Mouse (Mus musculus) left cerebral cortex, adult 8-10 months (tissue): ENCODE results near the gene Podn. TPM values are rescaled to one million over a fixed set of nuclear protein-coding genes. Genes with fewer than 3 reads are reported as not detected.
A peak's percentile ranks its signal among the peaks of the same experiment; 100 is the strongest.

ENCODE experiments used
- DNase-seq, 2 experiments: peaks; one replicate each; pipeline ENCODE4 v3.0.0; 2022; ENCODE audit warnings: low spot score in 2 of 2
- total RNA-seq, 4 experiments: library from RNA; stranded (reverse); gene quantifications; 2 replicates each; pipeline ENCODE4 v1.2.4; 2022

Gene Podn
- total RNA-seq, 4 experiments from 2014 or later: 6.8 to 8.9 (median 7.4) TPM

DNA sequence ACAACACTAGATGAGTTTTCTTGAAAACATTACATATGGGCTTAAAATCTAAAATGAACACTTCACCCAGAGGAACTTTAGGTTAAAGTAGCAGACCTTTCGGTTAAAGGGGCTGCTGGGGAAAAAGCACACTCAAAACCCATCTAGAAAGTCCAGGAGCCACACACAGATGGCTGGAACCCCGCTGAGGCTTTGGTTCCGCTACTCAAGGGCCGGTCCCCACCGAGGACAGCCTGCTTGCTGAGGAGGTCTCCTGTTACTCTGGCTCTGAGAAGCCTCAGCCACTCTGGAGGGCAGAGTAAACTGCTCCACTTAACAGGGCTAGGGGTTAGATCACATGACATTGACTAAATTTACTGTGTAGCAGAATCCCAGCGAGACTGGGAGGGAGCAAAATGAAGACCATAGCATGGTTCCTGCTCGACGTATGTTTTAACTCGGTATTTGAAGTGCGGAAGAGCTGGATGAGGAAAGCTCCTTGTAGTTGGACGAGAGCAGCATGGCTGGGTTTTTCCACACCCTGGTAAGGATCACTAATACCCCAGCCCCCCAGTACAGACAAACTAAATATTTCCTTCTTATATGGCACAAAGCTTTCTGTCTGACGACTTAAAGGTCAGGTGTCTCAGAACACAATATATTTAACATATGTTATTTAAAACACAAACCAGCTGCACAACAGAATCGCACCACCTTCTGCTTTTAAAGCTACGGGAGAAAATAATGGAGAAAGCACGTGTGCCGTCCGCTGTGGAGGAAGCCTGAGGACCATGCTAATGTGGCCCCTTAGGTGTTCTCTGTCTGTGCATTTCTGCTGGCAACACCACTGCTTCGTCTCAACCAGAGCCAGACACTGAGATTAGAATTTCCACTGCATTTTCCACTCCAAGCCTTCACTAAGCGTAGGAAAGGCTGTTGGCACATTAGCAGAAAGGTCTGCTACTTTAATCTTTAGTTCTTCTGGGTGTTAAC is 50.8 kb downstream of the Podn start:
- DNase-seq: no peak

DNA sequence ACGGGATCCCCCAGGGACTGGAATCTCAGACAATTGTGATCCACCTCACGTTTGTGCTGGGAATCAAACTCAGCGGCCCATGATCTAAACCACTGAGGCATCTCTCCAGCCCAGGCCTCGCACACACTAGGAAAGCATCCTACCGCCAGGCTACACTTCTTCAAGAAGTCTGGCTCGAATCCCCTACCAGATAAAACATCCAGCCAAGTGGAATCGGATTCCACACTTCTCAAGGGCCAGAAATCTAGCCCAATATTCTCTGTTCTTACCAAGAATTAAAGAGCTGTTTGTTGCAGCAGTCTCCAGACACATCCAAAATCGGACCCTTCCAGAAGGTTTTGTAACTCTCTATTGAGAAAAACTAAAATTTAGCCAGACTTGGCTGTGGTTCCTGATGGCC is 59.2 kb downstream of the Podn start:
- no peak for DNase-seq

DNA sequence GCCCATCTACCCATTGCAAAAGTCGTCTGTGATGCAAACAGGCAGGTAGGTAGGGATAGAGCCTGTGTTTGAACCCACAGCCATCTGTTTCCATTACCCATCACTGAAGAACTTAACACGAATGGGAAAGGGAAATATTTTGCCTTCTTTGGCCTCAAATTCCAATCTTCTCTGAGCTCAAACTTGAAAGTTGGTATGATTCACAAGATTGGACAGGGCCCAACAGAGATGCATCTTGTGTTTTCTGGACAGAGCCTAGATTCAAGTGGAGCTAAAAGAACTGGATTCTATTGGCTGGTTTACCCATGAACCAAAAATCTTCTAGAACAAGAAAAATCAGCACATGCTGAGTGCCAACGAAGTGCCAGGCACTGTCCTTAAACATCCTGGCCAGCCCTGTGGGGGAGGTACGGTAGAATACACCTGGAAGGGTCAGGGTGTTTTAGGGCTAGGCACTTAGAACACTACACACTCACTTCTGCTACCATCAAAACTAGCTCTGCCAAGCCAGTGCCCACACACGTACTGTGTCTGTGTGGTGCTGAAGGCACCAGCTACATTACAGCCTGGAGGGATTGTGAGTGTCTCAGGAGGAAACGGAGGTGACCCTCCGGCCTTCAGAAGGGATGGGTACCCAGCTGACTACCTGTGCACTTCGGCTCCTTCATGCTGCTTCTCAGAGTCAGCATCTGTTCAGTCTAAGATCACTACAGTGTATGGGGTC is 63.0 kb downstream of the Podn start:
- no peak for DNase-seq

DNA sequence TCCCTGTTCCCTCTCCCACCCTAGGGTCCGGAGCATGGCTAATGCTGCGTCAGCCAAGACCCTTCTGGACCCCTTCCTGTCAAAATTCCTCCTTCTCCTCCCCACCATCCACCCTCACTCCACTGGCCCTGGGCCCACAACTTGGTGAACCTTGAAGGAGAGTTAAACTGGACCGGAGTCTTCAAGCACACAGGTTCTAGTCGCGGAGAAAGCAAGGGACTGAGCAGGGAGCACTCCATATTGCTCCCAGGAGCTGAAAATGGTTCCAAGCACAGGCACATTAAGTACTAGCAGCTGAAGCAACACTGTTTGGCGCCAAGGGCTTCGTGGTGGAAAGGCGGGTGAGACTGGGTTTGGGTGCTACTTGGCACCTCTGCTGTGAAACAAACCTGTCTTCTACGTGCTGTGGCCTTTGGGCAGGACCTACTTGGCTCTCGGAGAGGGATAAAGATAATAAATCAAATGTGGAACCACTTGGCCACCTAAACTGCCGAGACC is 63.8 kb downstream of the Podn start:
- DNase-seq: no peak

DNA sequence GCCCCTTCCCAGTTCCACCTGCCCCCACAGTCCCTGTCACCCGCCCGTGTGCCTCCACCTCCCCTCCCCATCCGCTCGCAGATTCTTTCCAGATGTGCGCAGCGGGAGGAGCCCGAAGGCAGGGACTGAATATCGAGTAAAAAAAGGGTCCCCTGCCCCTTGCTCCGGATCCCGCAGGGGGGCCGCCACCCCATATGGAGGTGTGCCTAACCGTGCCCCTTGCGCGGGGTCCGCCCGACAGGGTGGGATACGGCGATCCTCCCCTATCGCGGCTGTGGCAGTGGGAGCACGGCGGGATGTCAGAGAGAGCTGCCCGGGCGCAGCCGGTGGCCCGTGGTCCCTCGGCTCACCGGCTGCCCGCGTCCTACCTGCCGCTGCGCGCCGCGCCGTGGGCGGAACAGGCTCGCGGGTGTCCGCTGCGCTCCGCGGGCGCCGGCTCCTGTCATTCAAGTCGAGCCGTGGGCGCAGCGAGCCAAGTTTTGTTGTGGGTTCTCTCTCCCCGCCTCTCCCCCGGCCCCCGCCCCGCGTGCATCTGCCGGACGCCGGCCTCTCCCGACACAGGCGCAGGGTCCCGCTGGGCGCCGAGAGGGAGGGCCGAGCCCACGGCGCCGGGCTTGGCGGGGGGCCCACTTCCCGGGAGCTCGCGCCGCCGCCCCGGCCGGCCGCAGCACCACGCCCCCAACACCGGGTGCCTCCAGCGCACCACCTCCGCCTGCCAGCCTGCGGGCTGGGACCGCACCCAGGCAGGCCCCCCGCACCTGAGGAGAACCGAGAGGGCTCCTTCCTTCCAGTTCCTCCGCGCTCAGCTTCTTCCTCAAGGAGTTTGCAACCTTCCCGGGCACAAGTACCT is 64.5 kb downstream of the Podn start:
- peak; percentile 47 to 54 for DNase-seq

DNA sequence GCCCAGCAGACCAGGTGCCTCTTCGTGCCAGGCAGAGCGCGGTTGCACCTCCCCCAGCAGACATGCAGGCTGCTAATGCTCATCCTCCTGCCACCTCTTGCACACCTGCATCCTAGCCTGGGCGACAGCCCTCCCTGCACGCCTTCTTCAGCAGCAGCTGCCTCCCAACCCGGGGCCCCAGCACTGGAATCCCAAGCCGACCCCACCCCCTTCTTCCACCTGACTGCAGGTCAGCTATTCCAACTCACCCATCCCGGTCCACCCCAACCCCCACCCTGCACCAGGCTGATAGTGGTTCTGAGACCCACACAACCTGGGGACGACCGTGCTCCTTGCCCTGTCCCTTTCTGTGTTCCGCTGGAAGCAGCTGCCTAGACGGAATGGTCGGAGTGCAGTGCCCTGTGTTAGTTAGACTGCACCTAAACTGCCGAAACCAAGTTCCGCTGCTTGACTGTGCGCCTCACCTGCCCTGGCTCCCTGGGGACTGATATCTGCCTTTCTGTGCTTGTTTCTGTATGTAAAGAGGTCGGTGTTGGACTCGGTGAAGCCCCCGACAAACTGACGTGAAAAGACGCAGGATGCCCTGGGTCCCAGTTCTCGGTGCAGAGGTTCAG is 65.2 kb downstream of the Podn start:
- no peak for DNase-seq

DNA sequence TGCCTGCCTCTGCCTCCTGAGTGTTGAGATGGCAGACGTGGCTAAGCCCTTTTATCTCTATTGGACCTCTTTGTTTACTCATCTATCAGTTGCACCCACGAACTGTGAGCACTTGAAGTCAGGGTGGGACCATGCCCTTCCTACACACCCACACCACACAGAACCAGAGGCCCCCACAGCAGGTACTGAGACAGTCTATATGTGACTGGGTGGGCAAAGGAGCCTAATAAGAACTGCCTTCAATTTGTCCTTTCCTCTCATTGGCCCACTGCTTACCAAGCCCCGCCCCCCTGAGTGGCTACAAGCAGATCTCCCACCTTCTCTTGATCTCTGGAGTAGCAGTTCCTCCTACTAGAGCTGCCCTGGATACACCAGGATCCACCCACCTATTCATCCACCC is 70.1 kb downstream of the Podn start:
- no peak for DNase-seq

DNA sequence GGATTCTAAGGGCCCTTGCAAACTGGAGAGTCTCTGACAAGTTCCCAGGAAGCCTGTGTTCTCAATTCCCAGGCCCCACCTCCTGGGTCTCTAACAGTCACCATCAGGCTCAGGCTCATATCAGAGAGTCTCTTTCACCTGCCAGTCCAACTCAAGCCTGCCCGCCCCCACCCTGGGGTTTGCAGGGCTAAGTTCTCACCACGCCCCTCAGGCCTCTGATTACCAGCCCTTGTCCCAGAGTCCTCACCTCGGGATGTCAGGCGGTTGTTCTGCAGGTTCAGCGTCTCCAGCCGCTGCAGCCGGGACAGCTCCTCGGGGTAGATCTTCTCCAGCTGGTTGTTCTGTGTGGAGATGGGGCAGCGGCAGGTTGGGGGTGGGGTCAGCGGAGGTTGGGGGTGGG is 71.0 kb downstream of the Podn start:
- DNase-seq: no peak

DNA sequence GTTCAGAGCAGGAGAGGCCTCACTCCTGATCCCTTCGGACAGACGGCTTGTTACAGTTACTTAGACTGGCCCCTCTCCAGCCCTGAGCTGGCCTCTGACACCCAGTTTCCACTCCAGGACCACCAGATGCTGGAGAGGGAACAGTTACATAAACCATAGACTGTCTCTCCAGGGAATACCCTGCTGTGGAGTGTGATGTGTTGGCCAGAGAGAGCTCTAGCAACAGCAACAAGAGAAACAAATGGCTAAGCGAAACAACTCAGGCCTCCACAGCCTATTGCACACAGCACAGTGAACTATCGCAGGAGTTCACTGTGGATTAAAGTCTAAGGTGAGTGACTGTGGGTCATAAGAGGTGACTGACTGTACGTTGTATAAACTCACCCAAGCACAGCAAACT is 71.6 kb downstream of the Podn start:
- DNase-seq: no peak

DNA sequence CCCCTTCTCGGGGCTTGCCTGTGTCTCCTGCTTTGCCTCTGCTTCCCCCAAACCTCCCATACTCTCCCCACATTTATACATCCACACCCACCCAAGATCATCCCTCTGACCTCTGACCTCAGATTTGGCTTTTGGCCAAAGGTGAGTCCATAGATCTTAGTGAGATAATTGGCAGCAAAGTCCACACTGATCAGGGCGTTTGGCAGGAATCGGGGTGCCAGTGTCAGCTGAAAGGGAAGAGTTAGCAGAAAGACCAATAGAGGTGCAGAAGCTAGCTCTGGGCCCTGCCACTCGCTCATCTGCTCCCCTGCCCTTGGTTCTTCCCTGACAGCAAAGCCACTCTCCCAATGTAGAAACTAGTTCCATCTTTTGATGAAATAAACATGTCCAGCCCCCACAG is 73.1 kb downstream of the Podn start:
- DNase-seq: no peak

DNA sequence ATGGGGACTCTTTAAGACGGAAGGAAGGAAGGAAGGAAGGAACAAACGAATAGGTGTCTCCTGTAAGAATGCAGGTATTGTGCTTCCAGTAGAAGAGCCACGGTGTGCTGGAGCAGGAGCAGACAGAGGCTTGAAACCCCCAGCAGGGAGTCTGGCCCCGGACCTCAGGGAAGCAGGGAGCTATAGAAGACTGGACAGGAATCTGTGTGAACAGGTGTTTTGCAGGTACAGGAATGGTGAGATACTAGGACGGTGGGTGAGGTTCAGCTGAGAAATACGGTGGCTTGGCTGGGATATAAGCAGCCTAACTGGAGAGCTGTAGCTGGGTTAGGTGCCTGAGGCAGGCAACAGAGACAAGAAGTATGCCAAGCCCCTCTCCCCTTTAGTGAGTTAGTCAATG is 76.1 kb downstream of the Podn start:
- no peak for DNase-seq

DNA sequence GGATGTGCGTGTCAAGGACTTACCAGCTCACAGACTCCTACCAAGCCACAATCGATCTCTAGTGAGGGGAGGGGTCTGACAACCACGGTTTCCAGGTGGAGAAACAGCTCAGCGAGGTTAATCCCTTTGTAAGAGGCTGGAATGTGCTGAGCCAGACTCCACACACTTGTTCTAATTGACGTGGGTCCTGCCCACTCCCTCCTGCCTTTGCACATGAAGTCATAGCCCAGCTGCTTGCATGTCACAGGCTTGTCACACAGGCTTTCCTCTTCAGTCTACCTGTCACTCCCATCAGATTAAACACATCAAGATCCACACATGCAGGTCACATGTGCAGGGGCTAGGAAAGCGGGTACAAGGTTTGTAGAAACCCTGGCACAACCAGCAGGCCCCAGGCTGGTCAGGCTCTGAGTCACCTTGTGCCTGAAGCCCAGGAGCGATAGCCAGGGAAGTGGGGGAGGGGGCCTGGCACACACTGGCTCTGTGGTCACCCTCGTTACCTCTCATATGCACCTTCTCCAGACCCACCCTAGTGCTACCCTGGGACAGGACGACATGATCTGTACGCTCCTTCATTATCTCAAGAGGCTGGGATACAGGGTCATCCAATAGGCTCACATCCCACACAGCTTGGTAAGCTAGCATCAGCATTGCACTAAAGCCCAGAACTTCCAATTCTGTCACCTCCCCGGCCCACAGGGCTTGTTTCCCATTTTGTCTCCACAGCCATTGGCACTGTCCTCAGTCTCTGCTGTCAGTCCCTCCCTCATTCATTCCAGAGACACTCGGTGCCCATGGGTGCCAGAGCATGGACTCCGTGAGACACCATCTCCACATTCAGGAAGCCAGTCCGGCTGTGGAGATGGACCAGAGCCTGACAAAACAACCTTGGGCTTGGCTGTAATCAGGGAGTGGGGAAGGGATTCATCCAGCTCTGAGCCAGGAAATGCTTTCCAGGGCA is 77.0 kb downstream of the Podn start:
- no peak for DNase-seq

DNA sequence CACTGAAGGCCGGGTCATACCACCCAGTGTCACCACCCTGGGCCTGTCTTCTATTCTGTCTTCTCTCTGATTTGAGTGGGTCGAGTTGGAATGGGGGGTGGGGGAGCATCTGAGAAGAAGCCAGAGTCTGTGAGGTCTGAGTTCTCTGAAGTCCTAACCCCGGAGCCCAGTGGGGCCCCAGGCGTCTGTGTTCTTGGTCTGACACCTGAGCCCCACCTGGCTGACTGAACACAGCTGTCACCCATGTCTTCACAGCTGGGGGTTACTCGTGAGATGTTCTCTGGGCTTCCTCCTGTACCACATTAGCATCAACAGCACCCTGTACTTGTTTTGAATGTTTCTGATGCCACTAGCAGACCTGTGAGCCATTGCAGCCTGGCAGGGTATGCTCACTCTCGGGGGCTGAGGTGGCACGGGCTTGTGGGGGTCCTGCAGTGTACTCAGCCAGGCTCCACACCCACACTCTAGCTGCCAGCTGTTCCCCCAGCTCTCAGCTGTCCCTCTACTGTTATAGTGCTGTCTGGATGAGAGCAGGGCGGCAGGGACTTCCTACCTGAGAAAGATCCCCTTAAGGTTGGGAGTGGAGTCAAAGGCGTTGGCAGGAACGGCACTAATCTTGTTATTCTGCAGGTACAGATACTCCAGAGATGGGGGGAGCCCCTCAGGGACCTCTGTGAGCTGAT is 77.9 kb downstream of the Podn start:
- DNase-seq: no peak

DNA sequence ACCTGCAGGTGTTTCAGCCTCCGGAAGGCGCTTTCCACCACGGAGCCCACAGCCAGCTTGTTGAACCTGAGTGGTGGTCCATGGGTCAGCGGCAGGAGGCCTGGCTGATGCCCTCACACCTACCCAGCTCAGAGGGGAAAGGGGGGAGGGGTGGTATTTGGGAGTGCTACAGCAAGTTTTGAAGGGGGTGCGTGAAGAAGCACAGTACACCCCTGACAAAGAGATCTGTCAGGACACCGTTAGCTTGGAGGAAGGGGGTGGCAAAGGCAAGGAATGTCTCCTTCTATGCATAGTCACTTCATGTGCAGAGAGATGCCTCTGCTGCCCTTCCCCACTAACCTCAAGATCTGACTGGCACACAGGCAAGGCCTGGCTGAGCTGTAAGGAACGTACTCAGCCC is 78.4 kb downstream of the Podn start:
- no peak for DNase-seq

DNA sequence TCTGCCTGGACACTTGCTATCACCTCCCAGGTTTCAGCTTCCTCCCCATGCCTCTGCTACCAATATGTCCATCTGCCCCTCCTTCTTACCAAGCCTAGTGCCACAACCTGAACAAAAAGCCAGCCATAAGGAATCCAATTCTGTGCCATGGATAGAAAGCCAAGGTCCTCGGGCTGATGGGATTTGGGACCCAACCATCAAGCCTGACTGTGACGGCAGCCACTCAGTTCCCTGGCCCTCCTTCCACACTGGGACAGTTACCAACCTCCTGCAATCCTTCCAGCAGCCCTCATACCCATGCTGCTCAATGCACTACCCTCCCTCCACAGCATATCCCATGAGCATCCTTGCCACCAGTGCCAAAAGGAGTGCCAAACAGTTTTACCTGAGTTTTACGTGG is 79.9 kb downstream of the Podn start:
- no peak for DNase-seq

DNA sequence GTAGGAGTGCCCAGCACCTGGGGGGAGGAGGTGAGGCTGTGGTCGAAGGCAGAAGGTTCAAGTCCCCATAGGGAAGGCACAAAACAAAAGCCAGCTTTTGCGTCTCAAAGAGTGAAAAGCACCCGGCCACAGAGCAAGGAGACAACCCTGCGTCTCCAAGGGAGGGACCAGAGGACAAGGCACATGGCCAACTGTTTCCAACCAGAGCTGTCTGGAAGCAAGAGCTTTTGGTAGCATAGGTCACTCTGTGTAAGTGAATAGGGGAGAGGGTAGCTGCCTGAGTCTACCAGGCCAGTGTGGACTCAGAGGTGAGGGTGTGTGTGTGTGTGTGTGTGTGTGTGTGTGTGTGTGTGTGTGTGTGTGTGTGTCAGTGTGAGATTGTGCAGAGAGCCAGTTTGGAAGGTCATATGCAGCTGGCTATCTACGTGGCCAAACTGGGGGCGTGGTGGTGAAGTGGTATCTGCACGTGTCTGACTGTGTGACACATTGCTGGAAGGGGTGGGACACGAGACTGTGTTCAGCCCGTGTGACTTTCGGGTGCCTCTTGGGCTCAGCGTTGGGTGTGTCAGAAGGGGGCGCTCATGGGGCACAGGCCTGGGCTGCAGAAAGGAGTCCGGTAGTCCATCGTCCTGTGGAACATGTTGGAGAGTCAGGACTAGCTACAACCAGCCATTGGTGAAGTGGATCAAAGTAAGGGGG is 81.0 kb downstream of the Podn start:
- DNase-seq: no peak

DNA sequence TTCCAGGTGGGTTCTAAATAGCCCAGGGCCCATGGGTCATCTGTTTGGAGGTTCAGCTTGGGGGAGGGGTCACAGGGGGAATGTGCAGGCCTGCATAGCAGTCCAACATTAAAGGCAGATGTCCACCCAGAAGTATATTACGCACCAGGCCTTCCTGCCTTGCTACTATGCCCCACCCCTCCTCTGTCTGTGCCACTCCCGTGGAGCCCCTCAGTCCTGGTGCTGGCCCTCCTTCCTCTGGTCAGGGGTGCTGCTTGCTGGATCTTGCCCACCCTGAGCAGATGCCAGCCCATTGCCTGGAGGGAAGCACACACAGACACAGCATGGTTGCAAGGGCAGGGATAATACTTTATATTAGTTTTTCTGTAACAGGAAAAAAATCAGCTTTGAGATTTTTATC is 81.8 kb downstream of the Podn start:
- DNase-seq: no peak

DNA sequence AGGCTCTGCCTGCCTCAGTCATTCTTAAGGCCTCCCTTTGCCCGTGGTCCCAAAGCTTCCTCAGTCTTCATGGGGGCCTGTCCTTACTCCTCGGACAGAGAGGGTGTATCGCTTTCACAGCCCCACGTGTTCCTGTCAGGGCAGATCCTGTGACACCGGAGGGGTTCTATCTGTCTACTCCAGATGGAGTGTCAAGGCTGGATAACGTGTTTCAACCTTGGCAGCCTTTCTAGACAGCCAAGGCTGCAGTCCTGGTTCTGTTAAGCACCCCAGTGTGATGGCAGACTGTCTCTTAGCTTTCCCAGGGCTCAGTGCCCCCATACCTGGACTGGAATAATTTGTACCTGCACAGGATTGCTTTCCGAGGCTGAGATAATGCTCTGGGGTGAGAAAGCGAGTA is 87.7 kb downstream of the Podn start:
- DNase-seq: no peak
